Mouse (Mus musculus): Measurements from ENCODE around the gene Prss29. TPM values are rescaled to one million over a fixed set of nuclear protein-coding genes. Genes with fewer than 3 reads are reported as not detected.

The Prss29 gene
- total and polyA plus RNA-seq, 3 experiments, result not detected

- DNase-seq (ENCODE audit: low read depth, low spot score), result no peak
- Histone ChIP-seq H3K4me1 (ENCODE audit: control insufficient read depth in 1 of 2, insufficient read depth in 2 of 2, low read length in 2 of 2) (no peaks in the 10 kb centered on the region), H3K4me3 (ENCODE audit: control insufficient read depth in 1 of 2, insufficient read depth in 1 of 2, low read depth in 2 of 2, low read length in 2 of 2) (no peak overlapping the region), H3K36me3 (ENCODE audit: control insufficient read depth in 1 of 2, insufficient read depth in 2 of 2, low read length in 2 of 2) (no peaks in the 10 kb centered on the region), H3K79me2 (ENCODE audit: control insufficient read depth, insufficient read depth, low read length, poor library complexity) (no peaks in the 10 kb centered on the region), H3K9me3 (replicated peaks; ENCODE audit: insufficient read depth, low read length) (no peaks in the 10 kb centered on the region), H3K27me3 (ENCODE audit: control insufficient read depth in 1 of 2, insufficient read depth in 2 of 2, low read length in 2 of 2) (peaks cover 5 to 14% of the 10 kb centered on the region in 2 experiments), H3K9ac (ENCODE audit: control insufficient read depth, low read depth, low read length, poor library complexity, severe bottlenecking) (no peak overlapping the region), H3K27ac (ENCODE audit: control insufficient read depth, low read depth, low read length) (no peak overlapping the region)
- TF ChIP-seq CTCF (IDR thresholded peaks at IDR 0.05 in 2 of 3, conservative IDR thresholded peaks at IDR 0.05 in 1 of 3; ENCODE audit: control insufficient read depth in 1 of 3, insufficient read depth in 1 of 3, low read depth in 2 of 3, low read length in 3 of 3, poor library complexity in 1 of 3, severe bottlenecking in 1 of 3) (no peak), TAL1 (IDR thresholded peaks at IDR 0.05; ENCODE audit: low read length) (no peak), ELF1 (IDR thresholded peaks at IDR 0.05; ENCODE audit: low read depth, low read length) (no peak), RCOR1 (IDR thresholded peaks at IDR 0.05; ENCODE audit: low read depth, low read length) (no peak)
These were observed 13.9 kb downstream of the Prss29 start for GRCm38 (mm10) chr17:25332321-25332720.

GRCm38 (mm10) chr17:25333943-25334342 lies 15.5 kb downstream of the Prss29 start:
- Histone ChIP-seq H3K4me1 (ENCODE audit: control insufficient read depth in 1 of 2, insufficient read depth in 2 of 2, low read length in 2 of 2) (no peaks in the 10 kb centered on the region), H3K36me3 (ENCODE audit: control insufficient read depth in 1 of 2, insufficient read depth in 2 of 2, low read length in 2 of 2) (no peaks in the 10 kb centered on the region), H3K4me3 (ENCODE audit: control insufficient read depth in 1 of 2, insufficient read depth in 1 of 2, low read depth in 2 of 2, low read length in 2 of 2) (no peak overlapping the region), H3K27ac (ENCODE audit: control insufficient read depth, low read depth, low read length) (no peak overlapping the region), H3K9ac (ENCODE audit: control insufficient read depth, low read depth, low read length, poor library complexity, severe bottlenecking) (no peak overlapping the region), H3K9me3 (replicated peaks; ENCODE audit: insufficient read depth, low read length) (no peaks in the 10 kb centered on the region), H3K27me3 (ENCODE audit: control insufficient read depth in 1 of 2, insufficient read depth in 2 of 2, low read length in 2 of 2) (peaks cover 8 to 13% of the 10 kb centered on the region in 2 experiments), H3K79me2 (ENCODE audit: control insufficient read depth, insufficient read depth, low read length, poor library complexity) (no peaks in the 10 kb centered on the region)
- TF ChIP-seq MYC (IDR thresholded peaks at IDR 0.05; ENCODE audit: low read depth, low read length), result no peak
- no peak for TF ChIP-seq POLR2A (IDR thresholded peaks at IDR 0.05; ENCODE audit: control insufficient read depth in 1 of 2, insufficient read depth in 1 of 2, low read depth in 1 of 2, low read length in 2 of 2, poor library complexity in 1 of 2)
- no peak for TF ChIP-seq TAL1 (IDR thresholded peaks at IDR 0.05; ENCODE audit: low read length)
- TF ChIP-seq RAD21 (IDR thresholded peaks at IDR 0.05; ENCODE audit: low read depth, low read length), result peak; percentile 81
- no peak for TF ChIP-seq USF2 (IDR thresholded peaks at IDR 0.05; ENCODE audit: borderline replicate concordance in 1 of 2, insufficient read depth in 1 of 2, low read depth in 1 of 2, low read length in 2 of 2)
- no peak for TF ChIP-seq ELF1 (IDR thresholded peaks at IDR 0.05; ENCODE audit: low read depth, low read length)
- TF ChIP-seq CHD1 (IDR thresholded peaks at IDR 0.05; ENCODE audit: low read depth, low read length), result no peak
- TF ChIP-seq SMC3 (IDR thresholded peaks at IDR 0.05; ENCODE audit: low read depth, low read length), result peak; percentile 80
- TF ChIP-seq KAT2A (conservative IDR thresholded peaks at IDR 0.05; ENCODE audit: low read depth, low read length), result no peak
- no peak for TF ChIP-seq USF1 (IDR thresholded peaks at IDR 0.05; ENCODE audit: low read depth, low read length)
- no peak for TF ChIP-seq ZNF384 (IDR thresholded peaks at IDR 0.05; ENCODE audit: low read depth, low read length)
- no peak for TF ChIP-seq ETS1 (IDR thresholded peaks at IDR 0.05; ENCODE audit: low read depth, low read length)
- TF ChIP-seq ZMIZ1 (IDR thresholded peaks at IDR 0.05; ENCODE audit: low read depth, low read length), result no peak
- TF ChIP-seq UBTF (IDR thresholded peaks at IDR 0.05; ENCODE audit: borderline replicate concordance, insufficient read depth, low read depth, low read length), result no peak
- no peak for TF ChIP-seq NRF1 (IDR thresholded peaks at IDR 0.05; ENCODE audit: insufficient read depth, low read depth, low read length, poor library complexity, severe bottlenecking)
- no peak for TF ChIP-seq TBP (IDR thresholded peaks at IDR 0.05; ENCODE audit: low read depth, low read length)
- no peak for TF ChIP-seq MYB (IDR thresholded peaks at IDR 0.05; ENCODE audit: low read depth, low read length)
- TF ChIP-seq ZC3H11A (IDR thresholded peaks at IDR 0.05; ENCODE audit: low read depth, low read length), result peak; percentile 71
- TF ChIP-seq MAX (IDR thresholded peaks at IDR 0.05; ENCODE audit: low read length), result no peak
- TF ChIP-seq HCFC1 (IDR thresholded peaks at IDR 0.05; ENCODE audit: low read depth, low read length), result no peak
- peak; percentile 91 to 97 (median 95) for TF ChIP-seq CTCF (IDR thresholded peaks at IDR 0.05 in 2 of 3, conservative IDR thresholded peaks at IDR 0.05 in 1 of 3; ENCODE audit: control insufficient read depth in 1 of 3, insufficient read depth in 1 of 3, low read depth in 2 of 3, low read length in 3 of 3, poor library complexity in 1 of 3, severe bottlenecking in 1 of 3)
- TF ChIP-seq BHLHE40 (IDR thresholded peaks at IDR 0.05; ENCODE audit: borderline replicate concordance, low read depth, low read length), result no peak
- no peak for TF ChIP-seq CHD2 (IDR thresholded peaks at IDR 0.05; ENCODE audit: low read length)
- TF ChIP-seq SIN3A (IDR thresholded peaks at IDR 0.05; ENCODE audit: low read length), result no peak
- TF ChIP-seq RCOR1 (IDR thresholded peaks at IDR 0.05; ENCODE audit: low read depth, low read length), result no peak
- TF ChIP-seq GABPA (IDR thresholded peaks at IDR 0.05; ENCODE audit: low read depth, low read length), result no peak
- peak; percentile 66 for DNase-seq (ENCODE audit: low read depth, low spot score)
